Mouse (Mus musculus) MEL (cell line): ENCODE measurements around the gene Cilp.

Source experiments
- CTCF ChIP-seq, 3 experiments: IDR thresholded peaks in 2 of 3; conservative IDR thresholded peaks in 1 of 3; 2 replicates each; pipeline ENCODE4 v1.5.1; 2011 to 2012; ENCODE audit warnings: low read length in 3 of 3, low read depth in 2 of 3, mild to moderate bottlenecking in 2 of 3, improper control_type of control experiment in 1 of 3, inconsistent platforms in 1 of 3, mixed read lengths in 1 of 3, moderate library complexity in 1 of 3; ENCODE audit not compliant: control insufficient read depth in 1 of 3, insufficient read depth in 1 of 3, poor library complexity in 1 of 3, severe bottlenecking in 1 of 3
- KAT2A ChIP-seq: conservative IDR thresholded peaks from 2 replicates; pipeline ENCODE4 v1.6.1; 2012; ENCODE audit warnings: low read depth, low read length, improper control_type of control experiment, inconsistent platforms
- POLR2A ChIP-seq, 2 experiments: IDR thresholded peaks; 2 replicates each; pipeline ENCODE4 v1.6.1; 2011 to 2012; ENCODE audit warnings: low read length in 2 of 2, mild to moderate bottlenecking in 2 of 2, control low read depth in 1 of 2, improper control_type of control experiment in 1 of 2, low read depth in 1 of 2, moderate library complexity in 1 of 2; ENCODE audit not compliant: control insufficient read depth in 1 of 2, insufficient read depth in 1 of 2, poor library complexity in 1 of 2
- POLR2AphosphoS2 ChIP-seq: IDR thresholded peaks from 2 replicates; pipeline ENCODE4 v1.6.1; 2011; ENCODE audit warnings: low read length, improper control_type of control experiment
- SIN3A ChIP-seq: IDR thresholded peaks from 2 replicates; pipeline ENCODE4 v1.6.1; 2012; ENCODE audit warnings: low read length, improper control_type of control experiment, inconsistent platforms
- UBTF ChIP-seq: IDR thresholded peaks from 2 replicates; pipeline ENCODE4 v1.6.1; 2012; ENCODE audit warnings: low read depth, mild to moderate bottlenecking, inconsistent platforms, low read length, improper control_type of control experiment, moderate library complexity, borderline replicate concordance; ENCODE audit not compliant: insufficient read depth

- TF ChIP-seq POLR2A (IDR thresholded peaks at IDR 0.05; ENCODE audit: control insufficient read depth in 1 of 2, insufficient read depth in 1 of 2, low read depth in 1 of 2, low read length in 2 of 2, poor library complexity in 1 of 2) (no peak), UBTF (no peak), CTCF (IDR thresholded peaks at IDR 0.05 in 2 of 3, conservative IDR thresholded peaks at IDR 0.05 in 1 of 3; ENCODE audit: control insufficient read depth in 1 of 3, insufficient read depth in 1 of 3, low read depth in 2 of 3, low read length in 3 of 3, poor library complexity in 1 of 3, severe bottlenecking in 1 of 3) (no peak), POLR2AphosphoS2 (no peak), KAT2A (no peak), SIN3A (no peak)
Observed at GRCm38 (mm10) chr9:65255906-65256600, 8.9 kb upstream of the Cilp start.
